Mouse (Mus musculus): Measurements from ENCODE around the gene H13.
"Not testable (repeated sequence)": the region's sequence is repeated elsewhere in the genome, so short reads cannot be mapped to it uniquely, and the experiment has no call there.

H13 gene

GRCm38 (mm10) chr2:152666191-152666590 is 3.1 kb upstream of the H13 start:
- not testable (repeated sequence) for DNase-seq

- no peak for DNase-seq
Measured at GRCm38 (mm10) chr2:152669639-152670484, 601 bp downstream of the H13 start.

GRCm38 (mm10) chr2:152670983-152671641 is 1.9 kb downstream of the H13 start:
- no peak for DNase-seq

- peak; percentile 71 for DNase-seq
Measured at GRCm38 (mm10) chr2:152671642-152671999, 2.4 kb downstream of the H13 start.

- DNase-seq, result no peak
Measured at GRCm38 (mm10) chr2:152672166-152672565, 2.9 kb downstream of the H13 start.

GRCm38 (mm10) chr2:152674148-152674547 is 4.9 kb downstream of the H13 start:
- DNase-seq, result no peak

GRCm38 (mm10) chr2:152675252-152675791 is 6.1 kb downstream of the H13 start:
- no peak for DNase-seq

GRCm38 (mm10) chr2:152678302-152678701 is 9.0 kb downstream of the H13 start:
- peak; percentile 48 for DNase-seq

GRCm38 (mm10) chr2:152678925-152679324 is 9.7 kb downstream of the H13 start:
- no peak for DNase-seq

GRCm38 (mm10) chr2:152679701-152680355 is 10.6 kb downstream of the H13 start:
- no peak for DNase-seq

- DNase-seq, result no peak
Measured at GRCm38 (mm10) chr2:152683086-152683485, 13.8 kb downstream of the H13 start.

GRCm38 (mm10) chr2:152686399-152686798 is 17.1 kb downstream of the H13 start:
- DNase-seq, result no peak

- peak; percentile 94 for DNase-seq
Measured at GRCm38 (mm10) chr2:152686806-152687267, 17.6 kb downstream of the H13 start, which contains the start of gene Mcts2. Gene Mcts2 (plus strand): TSS chr2:152687035.

GRCm38 (mm10) chr2:152691564-152692217 is 22.4 kb downstream of the H13 start:
- DNase-seq, result no peak

- peak; percentile 65 for DNase-seq
Measured at GRCm38 (mm10) chr2:152693233-152693632, 24.0 kb downstream of the H13 start.

- no peak for DNase-seq
Measured at GRCm38 (mm10) chr2:152693735-152694134, 24.5 kb downstream of the H13 start.

GRCm38 (mm10) chr2:152694708-152695107 is 25.4 kb downstream of the H13 start:
- DNase-seq, result no peak

- no peak for DNase-seq
Measured at GRCm38 (mm10) chr2:152696016-152696415, 26.8 kb downstream of the H13 start.

- peak; percentile 92 for DNase-seq
Measured at GRCm38 (mm10) chr2:152696476-152697164, 27.4 kb downstream of the H13 start.

GRCm38 (mm10) chr2:152700138-152700537 is 30.9 kb downstream of the H13 start:
- DNase-seq, result no peak

- no peak for DNase-seq
Measured at GRCm38 (mm10) chr2:152700725-152701124, 31.5 kb downstream of the H13 start.

All from right cerebral cortex, adult 18-20 months (tissue).